In genomic region chr15:81267416-81267815, GRCm38 (mm10) we compare ENCODE assay signal across 25 mouse cellular contexts. TPM values are rescaled to one million over a fixed set of nuclear protein-coding genes. Genes with fewer than 3 reads are reported as not detected.
DNase-seq lines count a peak whose midpoint lies in the region; ATAC-seq and TF ChIP-seq lines count a peak whose summit lies in the region.
"Had no signal": no experiment of that assay in that cellular context is flagged by ENCODE, and none has a peak within 500 bp of the region (broad histone marks: within the 10 kb centered on the region; RNA-seq: fewer than 3 reads in every experiment).

No protein-coding gene starts in this region.

- H3K27ac ChIP-seq in layer of hippocampus, adult 2 months: peak overlapping the region; percentile 15; the same call in 1 of the 2 replicates
- 0 out of 2 replicates have a peak overlapping the region, but pooled peaks have one; percentile 8 for H3K27ac ChIP-seq in stomach, postnatal 0 days (replicated peaks)
- no peak overlapping the region for H3K27ac ChIP-seq in forebrain, embryonic 14.5 days (ENCODE audit: low read depth, low read length)
- H3K27ac ChIP-seq: embryonic facial prominence, embryonic 10.5 days; embryonic facial prominence, embryonic 12.5 days; forebrain, embryonic 13.5 days had no signal

- no peak for DNase-seq in layer of hippocampus, adult 2 months (ENCODE audit: low spot score in 2 of 2)
- DNase-seq in layer of hippocampus, adult 18-20 months (ENCODE audit: low spot score in 2 of 2): no peak
- DNase-seq in 416B (ENCODE audit: low read depth): peak; percentile 64
- DNase-seq in brain, adult 2 months (ENCODE audit: low read depth, low spot score): peak; percentile 57
- no peak for DNase-seq in stomach, postnatal 0 days (ENCODE audit: low spot score)
- DNase-seq in forebrain, embryonic 14.5 days (ENCODE audit: low spot score): no peak
- no peak for DNase-seq in urinary bladder, postnatal 4 days (ENCODE audit: low spot score in 2 of 2)
- DNase-seq: adrenal gland, adult 8-10 months; adrenal gland, postnatal 14 days; adrenal gland, postnatal 36 days; B cell, adult 2 months; cerebellum, adult 11 months; cerebellum, adult 18-20 months; cerebellum, adult 8-10 months; cerebellum, adult 9-11 months; cerebellum, postnatal 25 days had no signal

- H3K4me1 ChIP-seq in stomach, postnatal 0 days (replicated peaks; ENCODE audit: control insufficient read depth, insufficient read depth): no peaks in the 10 kb centered on the region
- no peaks in the 10 kb centered on the region for H3K4me1 ChIP-seq in forebrain, embryonic 14.5 days (ENCODE audit: control insufficient read depth, insufficient read depth, low read length)
- H3K4me1 ChIP-seq: embryonic facial prominence, embryonic 12.5 days had no signal

- H3K27me3 ChIP-seq in stomach, postnatal 0 days (ENCODE audit: control insufficient read depth, insufficient read depth, low read length): no peaks in the 10 kb centered on the region
- no peaks in the 10 kb centered on the region for H3K27me3 ChIP-seq in forebrain, embryonic 14.5 days (replicated peaks; ENCODE audit: control insufficient read depth, insufficient read depth, low read length)
- H3K27me3 ChIP-seq: CH12.LX; forebrain, embryonic 13.5 days; Patski had no signal

- no peak overlapping the region for H3K4me3 ChIP-seq in layer of hippocampus, adult 2 months
- no peak overlapping the region for H3K4me3 ChIP-seq in stomach, postnatal 0 days (ENCODE audit: low read depth, low read length)
- no peak overlapping the region for H3K4me3 ChIP-seq in forebrain, embryonic 14.5 days (ENCODE audit: low read depth, low read length)
- H3K4me3 ChIP-seq: embryonic facial prominence, embryonic 10.5 days; embryonic facial prominence, embryonic 12.5 days; forebrain, embryonic 13.5 days had no signal

- H3K9me3 ChIP-seq in stomach, postnatal 0 days (ENCODE audit: control insufficient read depth, low read length): no peaks in the 10 kb centered on the region
- H3K9me3 ChIP-seq in forebrain, embryonic 14.5 days (replicated peaks; ENCODE audit: control insufficient read depth, low read length): no peaks in the 10 kb centered on the region
- H3K9me3 ChIP-seq: embryonic facial prominence, embryonic 10.5 days; forebrain, embryonic 13.5 days; G1E had no signal

- no peak overlapping the region for H3K9ac ChIP-seq in stomach, postnatal 0 days (ENCODE audit: low read length)
- H3K9ac ChIP-seq in forebrain, embryonic 14.5 days (ENCODE audit: low read length): no peak overlapping the region
- H3K9ac ChIP-seq: embryonic facial prominence, embryonic 12.5 days; forebrain, embryonic 13.5 days had no signal

- WGBS in stomach, postnatal 0 days: 62% methylated on average over 2 of the region's 2 CpGs
- WGBS in forebrain, embryonic 14.5 days: 87% methylated on average over 2 of the region's 2 CpGs

- no peak for TF ChIP-seq EP300 in stomach, postnatal 0 days (optimal IDR thresholded peaks at IDR 0.05)

- H3K4me2 ChIP-seq in stomach, postnatal 0 days (replicated peaks; ENCODE audit: low read depth): no peak overlapping the region
- H3K4me2 ChIP-seq in forebrain, embryonic 14.5 days (ENCODE audit: low read length): no peak overlapping the region
- H3K4me2 ChIP-seq: embryonic facial prominence, embryonic 12.5 days; forebrain, embryonic 13.5 days had no signal

- no peak for TF ChIP-seq CTCF in layer of hippocampus, adult 2 months (conservative IDR thresholded peaks at IDR 0.05)
- no peak for TF ChIP-seq CTCF in stomach, postnatal 0 days (IDR thresholded peaks at IDR 0.05; ENCODE audit: low read depth)

- ATAC-seq in stomach, postnatal 0 days (ENCODE audit: low FRiP score, low TSS enrichment): no peak
- no peak for ATAC-seq in forebrain, embryonic 14.5 days
- ATAC-seq: activated CD4-positive, CD25-positive, alpha-beta regulatory T cell, adult 4 months; CD4-positive, CD25-positive, alpha-beta regulatory T cell, adult 4 months; forebrain, embryonic 13.5 days; forebrain, embryonic 16.5 days; Patski had no signal

- H3K36me3 ChIP-seq in stomach, postnatal 0 days (ENCODE audit: control insufficient read depth, insufficient read depth, low read length): no peaks in the 10 kb centered on the region
- H3K36me3 ChIP-seq in forebrain, embryonic 14.5 days (ENCODE audit: control insufficient read depth, insufficient read depth, low read length): no peaks in the 10 kb centered on the region
- H3K36me3 ChIP-seq: embryonic facial prominence, embryonic 10.5 days; embryonic facial prominence, embryonic 12.5 days; G1E had no signal

RNA-seq across cellular contexts. Expression of gene Mchr1, which starts 32.1 kb away (rescaled TPM):
- total RNA-seq in layer of hippocampus, adult 2 months (2021): 10 to 100 TPM; 24.6 to 24.9 TPM
- total RNA-seq in layer of hippocampus, adult 18-20 months (2021): 10 to 100 TPM; 24.3 to 28.6 TPM
- polyA plus RNA-seq in stomach, postnatal 0 days (2015; fragmentation: Nextera tagmentation; extraction: Ambion mirVana): 3.0 and 4.9 TPM in 2 replicates
- polyA plus RNA-seq in forebrain, embryonic 14.5 days (2014; fragmentation: Nextera tagmentation; extraction: Ambion mirVana): 1.4 and 1.8 TPM in 2 replicates
- total RNA-seq: CH12.LX had no signal
- polyA plus RNA-seq: CD4-positive, CD25-positive, alpha-beta regulatory T cell, adult 4 months; G1E had no signal

Comparison
In these comparisons a context has a peak if more than half of its experiments do, and no peak if none do; other contexts are left out.
1. DNase-seq: peak in 416B (single experiment) and brain, adult 2 months (single experiment); none in layer of hippocampus, adult 2 months (0 of 2), layer of hippocampus, adult 18-20 months (0 of 2), stomach, postnatal 0 days (single experiment), forebrain, embryonic 14.5 days (single experiment) and urinary bladder, postnatal 4 days (0 of 2).